Mouse (Mus musculus): ENCODE results near the gene Sdk2.

Gene Sdk2

GRCm38 (mm10) chr11:113863408-113863807 lies 203.4 kb downstream of the Sdk2 start:
- no peak for ATAC-seq (ENCODE audit: insufficient number of reproducible peaks, low FRiP score, low TSS enrichment)

DNA sequence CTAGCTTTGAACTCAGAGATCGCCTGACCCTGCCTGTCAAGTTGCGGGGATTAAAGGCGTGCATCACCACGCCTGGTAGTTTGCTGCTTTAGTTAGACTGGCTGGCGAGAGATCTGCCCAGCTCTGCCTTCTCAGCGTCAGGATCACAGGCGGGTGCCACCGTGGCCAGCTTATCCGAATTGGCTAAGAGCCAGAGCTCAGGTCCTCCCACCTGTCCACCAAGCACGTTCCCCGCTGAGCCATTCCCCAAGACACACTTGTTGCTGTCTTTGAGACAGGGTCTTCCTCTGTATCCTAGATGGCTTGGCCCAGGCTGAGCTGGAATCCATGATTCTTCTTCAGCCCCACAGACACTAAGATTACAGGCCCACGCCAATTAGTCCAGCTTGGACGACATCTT lies 211.2 kb downstream of the Sdk2 start:
- no peak for ATAC-seq (ENCODE audit: insufficient number of reproducible peaks, low FRiP score, low TSS enrichment)

DNA sequence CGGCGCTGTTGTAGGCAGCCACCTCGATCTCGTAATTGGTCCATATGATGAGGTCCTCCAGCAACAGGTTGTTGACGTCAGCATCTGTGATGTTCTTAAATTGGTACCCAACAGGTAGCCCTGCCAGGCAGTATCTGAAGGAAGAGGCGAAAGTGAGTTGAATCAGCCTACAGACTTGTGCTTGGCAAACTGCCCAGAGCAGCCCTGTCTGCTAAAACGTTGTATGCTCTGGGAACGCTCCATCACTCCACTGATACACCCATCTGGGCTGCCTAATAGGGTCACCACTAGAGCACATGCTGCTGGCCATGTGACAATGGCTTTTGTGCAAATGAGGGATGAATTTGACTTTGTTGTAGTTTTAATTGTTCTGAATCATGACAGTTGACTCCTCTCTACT lies 215.1 kb downstream of the Sdk2 start:
- ATAC-seq (ENCODE audit: insufficient number of reproducible peaks, low FRiP score, low TSS enrichment) = no peak

DNA sequence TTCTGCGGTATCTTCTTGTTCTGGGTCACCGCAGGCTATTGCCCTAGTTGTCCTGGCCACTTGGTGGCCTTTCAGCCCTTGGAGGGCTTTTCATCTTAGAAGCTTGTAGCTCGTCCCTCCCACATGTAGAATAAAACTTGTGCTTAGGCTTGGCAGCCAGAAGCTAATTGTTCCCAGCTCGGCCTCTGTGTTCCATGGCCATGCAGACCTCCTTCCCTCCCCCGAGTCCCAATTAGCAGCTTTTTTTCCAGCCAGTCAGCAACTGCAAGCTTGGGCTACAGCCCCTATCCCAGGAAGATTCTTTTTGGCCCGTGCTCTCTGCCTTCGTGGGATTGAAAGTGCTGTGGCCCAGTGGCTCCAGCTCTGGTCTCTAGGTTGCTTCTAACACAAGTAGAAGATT lies 217.5 kb downstream of the Sdk2 start:
- ATAC-seq (ENCODE audit: insufficient number of reproducible peaks, low FRiP score, low TSS enrichment) = no peak

DNA sequence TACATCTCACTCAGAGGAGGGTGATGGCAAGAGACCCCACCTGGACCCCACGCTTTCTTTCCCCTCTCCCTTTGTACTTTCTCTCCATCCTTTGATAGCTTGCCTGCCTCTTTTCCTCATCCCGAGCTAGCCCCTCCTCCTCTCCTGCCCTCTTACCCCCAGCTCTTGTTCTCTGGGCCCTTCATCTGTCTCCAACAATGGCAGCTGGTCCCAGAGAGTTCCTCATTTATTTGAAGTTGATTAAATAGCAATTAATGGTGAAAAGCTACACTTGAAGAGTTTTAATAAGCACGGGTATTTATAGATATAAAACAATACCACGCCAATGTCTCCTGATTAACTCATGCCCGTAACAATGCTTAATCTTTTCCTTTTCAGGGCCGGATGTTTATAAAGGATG lies 222.9 kb downstream of the Sdk2 start:
- no peak for ATAC-seq (ENCODE audit: insufficient number of reproducible peaks, low FRiP score, low TSS enrichment)

- ATAC-seq (ENCODE audit: insufficient number of reproducible peaks, low FRiP score, low TSS enrichment) = no peak
Observed at GRCm38 (mm10) chr11:113842879-113843278, 224.0 kb downstream of the Sdk2 start.

DNA sequence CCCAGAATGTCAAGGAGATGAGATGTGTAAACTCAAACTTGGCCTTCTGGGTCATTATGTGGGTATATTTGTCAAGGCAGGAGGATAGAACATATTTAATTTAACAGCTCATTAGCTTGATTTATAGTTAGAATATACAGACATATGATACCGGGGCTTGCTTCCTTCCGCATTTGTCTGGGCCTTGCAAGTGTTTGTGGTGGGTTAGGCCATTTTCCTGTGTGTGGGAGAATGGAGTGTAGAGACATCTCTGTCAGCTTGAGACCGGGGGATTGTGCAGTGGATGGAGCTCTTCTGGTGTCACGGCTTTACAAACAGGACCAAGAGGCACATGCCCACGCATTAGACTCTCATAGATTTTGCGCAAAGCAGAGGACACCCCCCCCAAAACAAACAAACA lies 235.2 kb downstream of the Sdk2 start:
- ATAC-seq (ENCODE audit: insufficient number of reproducible peaks, low FRiP score, low TSS enrichment) = no peak

DNA sequence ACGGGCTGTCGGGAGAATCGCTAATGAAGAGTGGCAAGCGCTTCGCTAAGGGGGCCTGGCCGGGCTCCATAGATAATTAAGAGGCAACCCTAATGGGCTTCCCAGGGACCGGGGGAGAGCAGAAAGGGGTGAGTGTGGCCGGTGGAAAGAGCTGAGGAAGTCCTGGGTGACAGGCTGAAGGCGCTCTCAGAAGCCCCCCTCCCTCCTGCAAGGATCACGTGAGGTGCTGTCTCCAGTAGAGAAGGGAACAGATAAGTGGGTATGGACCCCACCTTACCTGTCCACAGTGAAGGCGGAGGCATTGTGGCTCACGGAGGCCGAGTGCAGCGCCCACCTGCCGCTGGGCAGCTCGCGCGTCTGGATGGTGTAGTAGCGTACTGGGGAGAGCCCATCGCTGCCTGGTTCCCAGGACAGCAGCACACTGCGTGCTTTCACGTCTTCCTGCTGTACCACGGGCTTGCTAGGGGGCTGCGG lies 238.7 kb downstream of the Sdk2 start:
- no peak for ATAC-seq (ENCODE audit: insufficient number of reproducible peaks, low FRiP score, low TSS enrichment)

DNA sequence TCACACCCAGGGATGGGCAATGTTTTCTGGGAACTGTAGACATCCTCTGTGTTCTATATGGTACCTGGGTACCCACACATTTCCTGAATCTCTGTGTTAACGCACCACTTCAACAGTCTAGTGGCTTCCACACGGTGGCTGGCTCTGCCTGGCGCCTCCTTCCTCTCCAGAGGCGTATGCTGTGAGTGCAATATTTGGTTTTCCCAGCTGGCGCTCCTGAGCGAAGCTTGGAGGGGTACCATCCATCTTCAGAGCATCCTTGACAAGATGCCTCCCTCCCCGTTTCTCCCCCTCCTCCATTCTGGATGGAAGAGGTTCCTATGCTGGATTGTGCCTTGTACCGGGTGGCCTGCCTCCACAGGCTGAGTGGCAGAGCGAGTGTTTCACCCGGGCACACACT lies 246.8 kb downstream of the Sdk2 start:
- no peak for ATAC-seq (ENCODE audit: insufficient number of reproducible peaks, low FRiP score, low TSS enrichment)

- ATAC-seq (ENCODE audit: insufficient number of reproducible peaks, low FRiP score, low TSS enrichment) = no peak
Observed at GRCm38 (mm10) chr11:113819001-113819400, 247.8 kb downstream of the Sdk2 start.

- no peak for ATAC-seq (ENCODE audit: insufficient number of reproducible peaks, low FRiP score, low TSS enrichment)
Observed at GRCm38 (mm10) chr11:113816971-113817548, 249.8 kb downstream of the Sdk2 start.

- no peak for ATAC-seq (ENCODE audit: insufficient number of reproducible peaks, low FRiP score, low TSS enrichment)
Observed at GRCm38 (mm10) chr11:113816439-113816838, 250.4 kb downstream of the Sdk2 start.

DNA sequence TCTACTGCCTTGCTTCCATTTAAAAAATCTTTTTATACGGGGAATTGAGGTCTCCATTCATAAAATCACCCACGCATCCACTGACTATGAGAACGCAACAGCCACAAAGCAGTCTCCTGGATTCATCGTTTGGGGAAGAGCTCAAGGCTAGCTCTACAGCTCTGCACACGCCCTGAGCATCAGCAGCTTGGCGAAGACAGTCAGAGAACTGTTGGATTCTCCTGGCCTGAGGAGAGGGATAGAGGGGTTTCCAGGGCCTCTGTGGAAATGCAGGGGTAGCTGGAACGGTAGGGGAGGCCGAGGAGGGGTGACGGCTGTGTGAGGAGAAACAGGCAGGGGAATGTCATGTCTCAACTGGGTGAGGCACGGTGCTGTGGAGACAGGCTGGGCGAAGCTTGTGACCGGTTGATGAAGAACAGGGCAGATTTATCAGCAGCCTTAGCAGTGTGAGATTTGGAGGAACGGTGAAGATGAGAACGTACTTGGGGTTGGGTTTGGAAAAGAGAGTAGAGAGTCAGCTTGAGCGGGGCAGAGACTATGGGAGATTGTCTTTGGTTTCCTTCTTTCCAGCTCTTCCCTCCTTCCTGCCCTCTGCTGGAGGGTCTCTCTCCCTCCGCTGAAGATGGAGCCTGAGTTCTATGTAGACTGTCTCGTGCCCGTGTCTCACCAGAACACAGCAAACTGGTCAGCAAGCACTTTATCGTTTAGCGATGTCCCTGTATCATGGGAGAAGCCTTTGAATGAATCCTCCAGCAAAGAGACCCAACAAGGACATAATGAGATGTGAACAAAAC lies 255.1 kb downstream of the Sdk2 start:
- ATAC-seq (ENCODE audit: insufficient number of reproducible peaks, low FRiP score, low TSS enrichment) = no peak

GRCm38 (mm10) chr11:113810638-113811545 lies 256.0 kb downstream of the Sdk2 start:
- ATAC-seq (ENCODE audit: insufficient number of reproducible peaks, low FRiP score, low TSS enrichment) = peak; percentile 67; the same call in 1 of the 2 replicates

GRCm38 (mm10) chr11:113807086-113807485 lies 259.8 kb downstream of the Sdk2 start:
- ATAC-seq (ENCODE audit: insufficient number of reproducible peaks, low FRiP score, low TSS enrichment) = no peak

DNA sequence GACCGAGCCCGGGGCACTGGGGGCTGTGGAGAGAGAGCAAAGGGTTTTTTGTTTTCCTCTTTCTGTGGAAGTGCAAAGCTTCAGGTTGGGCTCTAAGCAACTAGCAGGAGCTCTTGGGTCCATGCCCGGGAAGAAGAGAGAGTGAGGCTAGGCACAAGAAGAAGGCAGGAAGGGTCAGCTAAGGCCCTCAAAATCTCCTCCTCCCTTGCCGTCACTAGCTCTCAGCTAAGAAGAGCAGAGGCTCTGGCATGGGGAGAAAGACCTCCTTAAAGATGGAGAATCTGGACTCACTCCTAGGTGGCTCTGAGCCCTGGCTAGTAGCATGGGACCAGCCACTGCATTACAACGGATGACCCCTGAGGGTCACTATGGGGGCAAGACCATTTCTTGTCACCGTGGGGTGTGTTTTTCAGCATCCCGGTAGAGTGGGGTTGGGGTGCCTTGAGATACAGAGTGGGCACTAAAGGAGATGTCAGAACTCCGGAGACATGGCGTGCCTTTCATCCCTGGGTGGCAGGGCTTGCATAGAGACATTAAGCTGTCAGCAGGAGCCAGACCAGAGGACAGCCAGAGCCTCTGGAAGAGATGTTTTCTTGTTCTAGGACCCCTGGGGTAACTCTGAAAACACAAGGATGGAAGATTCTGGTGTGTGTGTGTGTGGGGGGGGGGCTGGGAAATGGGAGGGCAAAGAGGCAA lies 260.3 kb downstream of the Sdk2 start:
- no peak; the same call in 1 of the 2 replicates for ATAC-seq (ENCODE audit: insufficient number of reproducible peaks, low FRiP score, low TSS enrichment)

- ATAC-seq (ENCODE audit: insufficient number of reproducible peaks, low FRiP score, low TSS enrichment) = no peak
Observed at GRCm38 (mm10) chr11:113805974-113806373, 260.9 kb downstream of the Sdk2 start.

GRCm38 (mm10) chr11:113803321-113803941 lies 263.4 kb downstream of the Sdk2 start:
- ATAC-seq (ENCODE audit: insufficient number of reproducible peaks, low FRiP score, low TSS enrichment) = no peak

- ATAC-seq (ENCODE audit: insufficient number of reproducible peaks, low FRiP score, low TSS enrichment) = no peak
Observed at GRCm38 (mm10) chr11:113802456-113802855, 264.4 kb downstream of the Sdk2 start.

DNA sequence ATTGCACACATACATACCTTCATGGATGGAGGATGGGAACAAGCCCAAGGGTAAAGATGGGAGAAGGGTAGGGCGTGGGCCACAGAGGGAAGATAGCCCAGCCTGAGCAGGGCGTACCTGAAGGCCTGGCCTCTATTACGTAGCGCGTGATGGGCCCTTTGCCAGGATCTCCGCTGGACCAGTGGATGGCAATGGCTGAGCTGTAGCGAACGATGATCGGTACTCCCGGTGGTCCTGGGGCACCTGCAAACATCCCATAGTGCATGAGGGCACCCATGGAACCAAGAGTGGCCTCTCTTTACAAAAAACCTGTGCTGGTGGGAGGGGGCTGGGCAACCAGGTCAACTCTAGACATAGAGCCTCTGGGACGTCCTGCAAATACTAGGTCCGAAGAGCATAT lies 266.8 kb downstream of the Sdk2 start:
- no peak for ATAC-seq (ENCODE audit: insufficient number of reproducible peaks, low FRiP score, low TSS enrichment)

Measured in cerebellum, adult (tissue).